In genomic region chr1:43305349-43306278, GRCm38 (mm10) we compare ENCODE assay signal across 12 mouse cellular contexts.
DNase-seq lines count a peak whose midpoint lies in the region; ATAC-seq lines count a peak whose summit lies in the region.
"Had no signal": no experiment of that assay in that cellular context is flagged by ENCODE, and none has a peak within 500 bp of the region (broad histone marks: within the 10 kb centered on the region; RNA-seq: fewer than 3 reads in every experiment).

No protein-coding gene starts in this region.

- H3K9ac ChIP-seq in embryonic facial prominence, embryonic 15.5 days, result no peak overlapping the region
- H3K9ac ChIP-seq in liver, embryonic 16.5 days (ENCODE audit: low read depth, low read length), result no peak overlapping the region
- H3K9ac ChIP-seq: forebrain, embryonic 15.5 days; midbrain, embryonic 12.5 days had no signal

- H3K27ac ChIP-seq in embryonic facial prominence, embryonic 15.5 days (replicated peaks), result peak overlapping the region; percentile 66; the same call in 1 of the 2 replicates
- no peak overlapping the region for H3K27ac ChIP-seq in liver, embryonic 16.5 days (ENCODE audit: low read length)
- H3K27ac ChIP-seq: forebrain, embryonic 15.5 days; midbrain, embryonic 12.5 days had no signal

- H3K9me3 ChIP-seq in embryonic facial prominence, embryonic 15.5 days (replicated peaks), result no peaks in the 10 kb centered on the region
- H3K9me3 ChIP-seq in liver, embryonic 16.5 days (replicated peaks; ENCODE audit: control insufficient read depth, low read length), result no peaks in the 10 kb centered on the region
- H3K9me3 ChIP-seq: forebrain, embryonic 15.5 days; midbrain, embryonic 12.5 days had no signal

- ATAC-seq in embryonic facial prominence, embryonic 15.5 days (ENCODE audit: insufficient number of reproducible peaks, low FRiP score, low TSS enrichment, low read depth), result 0 out of 2 replicates have a peak, but pooled peaks have one; percentile 41
- peak; percentile 69 for ATAC-seq in liver, embryonic 16.5 days (ENCODE audit: low read depth)
- ATAC-seq: forebrain, embryonic 15.5 days had no signal

- intact Hi-C loops in left cerebral cortex, postnatal 4 days (cut with DNase I), result no loop called here
- intact Hi-C loops in left cerebral cortex, postnatal 10 days (cut with DNase I), result no loop called here

- no peak overlapping the region for H3K4me2 ChIP-seq in embryonic facial prominence, embryonic 15.5 days (replicated peaks)
- H3K4me2 ChIP-seq in liver, embryonic 16.5 days (ENCODE audit: low read depth, low read length), result no peak overlapping the region
- H3K4me2 ChIP-seq: forebrain, embryonic 15.5 days; midbrain, embryonic 12.5 days had no signal

- peaks cover 3% of the 10 kb centered on the region; the same call in 1 of the 2 replicates for H3K4me1 ChIP-seq in embryonic facial prominence, embryonic 15.5 days
- no peaks in the 10 kb centered on the region for H3K4me1 ChIP-seq in liver, embryonic 16.5 days (ENCODE audit: control insufficient read depth, low read depth, low read length)
- H3K4me1 ChIP-seq: forebrain, embryonic 15.5 days had no signal

- no peaks in the 10 kb centered on the region for H3K27me3 ChIP-seq in embryonic facial prominence, embryonic 15.5 days
- H3K27me3 ChIP-seq in liver, embryonic 16.5 days (ENCODE audit: control insufficient read depth, insufficient read depth, low read depth, low read length), result no peaks in the 10 kb centered on the region
- H3K27me3 ChIP-seq: forebrain, embryonic 15.5 days had no signal

- peak; percentile 8 for DNase-seq in left cerebral cortex, postnatal 4 days
- no peak for DNase-seq in left cerebral cortex, postnatal 10 days (ENCODE audit: extremely low spot score in 1 of 2, low spot score in 2 of 2)
- DNase-seq in kidney, adult 9 months, result peak; percentile 78
- no peak for DNase-seq in spleen, postnatal 36 days (ENCODE audit: low spot score in 2 of 2)
- no peak for DNase-seq in thymus, postnatal 36 days
- no peak for DNase-seq in layer of hippocampus, adult 8-10 months (ENCODE audit: low spot score in 2 of 2)
- DNase-seq: adrenal gland, adult 8-10 months; right cerebral cortex, adult 18-20 months had no signal

- no peaks in the 10 kb centered on the region for H3K36me3 ChIP-seq in embryonic facial prominence, embryonic 15.5 days
- H3K36me3 ChIP-seq in liver, embryonic 16.5 days (ENCODE audit: control insufficient read depth, insufficient read depth), result no peaks in the 10 kb centered on the region
- H3K36me3 ChIP-seq: forebrain, embryonic 15.5 days; midbrain, embryonic 12.5 days had no signal

- H3K4me3 ChIP-seq in embryonic facial prominence, embryonic 15.5 days (replicated peaks), result no peak overlapping the region
- H3K4me3 ChIP-seq in liver, embryonic 16.5 days (ENCODE audit: low read depth, low read length), result no peak overlapping the region
- H3K4me3 ChIP-seq: forebrain, embryonic 15.5 days; midbrain, embryonic 12.5 days had no signal

- WGBS in embryonic facial prominence, embryonic 15.5 days, result 37% methylated on average over 9 of the region's 9 CpGs
- WGBS in liver, embryonic 16.5 days (ENCODE audit: insufficient replicate concordance), result 37% methylated on average over 9 of the region's 9 CpGs

Comparison
In these comparisons a context has a peak if more than half of its experiments do, and no peak if none do; other contexts are left out.
1. DNase-seq: peak in left cerebral cortex, postnatal 4 days (single experiment) and kidney, adult 9 months (single experiment); none in left cerebral cortex, postnatal 10 days (0 of 2), spleen, postnatal 36 days (0 of 2), thymus, postnatal 36 days (0 of 2) and layer of hippocampus, adult 8-10 months (0 of 2).